Mouse (Mus musculus) lung, postnatal 0 days (tissue): ENCODE measurements at regions not wholly inside any gene's neighbourhood (a gene's known extent, or its start where the extent isn't known, plus 50 kb on each side); places are given as distances from the start of the nearest gene placed in this dataset.

Source experiments
- ATAC-seq: fragments of 200-750 bp; cut with Nextera tagmentation; 2 replicates; pipeline ENCODE4 v1.8.0; 2017; ENCODE audit warnings: moderate library complexity
- DNase-seq: peaks from one replicate; pipeline ENCODE4 v3.0.0-alpha.2; 2016; ENCODE audit warnings: low spot score
- H3K27ac ChIP-seq: fragments of 300-500 bp; sonication (generic); 2 replicates; pipeline ENCODE4 v1.5.1; 2014; ENCODE audit warnings: antibody characterized with exemption, mild to moderate bottlenecking, low read length, mixed read lengths
- H3K27me3 ChIP-seq: fragments of 300-500 bp; sonication (generic); replicated peaks from 2 replicates; pipeline ENCODE4 v1.6.1; 2014; ENCODE audit warnings: low read length, mixed read lengths; ENCODE audit not compliant: insufficient read depth
- H3K36me3 ChIP-seq: fragments of 300-500 bp; sonication (generic); 2 replicates; pipeline ENCODE4 v1.6.1; 2014; ENCODE audit warnings: low read length, mixed read lengths; ENCODE audit not compliant: insufficient read depth
- H3K4me1 ChIP-seq: fragments of 300-500 bp; sonication (generic); 2 replicates; pipeline ENCODE4 v1.6.1; 2014; ENCODE audit warnings: antibody characterized with exemption, low read depth, low read length, mixed read lengths; ENCODE audit not compliant: insufficient read depth
- H3K4me2 ChIP-seq: fragments of 300-500 bp; sonication (generic); replicated peaks from 2 replicates; pipeline ENCODE4 v1.6.1; 2014; ENCODE audit warnings: low read depth, mild to moderate bottlenecking, low read length, moderate library complexity, mixed read lengths
- H3K4me3 ChIP-seq: fragments of 300-500 bp; sonication (generic); 2 replicates; pipeline ENCODE4 v1.5.1; 2014; ENCODE audit warnings: low read depth, low read length
- H3K9ac ChIP-seq: fragments of 300-500 bp; sonication (generic); replicated peaks from 2 replicates; pipeline ENCODE4 v1.6.1; 2014; ENCODE audit warnings: low read depth, mild to moderate bottlenecking
- H3K9me3 ChIP-seq: fragments of 300-500 bp; sonication (generic); 2 replicates; pipeline ENCODE4 v1.6.1; 2016; ENCODE audit warnings: low read length, mixed read lengths
- CTCF ChIP-seq: IDR thresholded peaks from 2 replicates; pipeline ENCODE4 v1.5.1; 2016; ENCODE audit warnings: antibody characterized with exemption, mild to moderate bottlenecking
- EP300 ChIP-seq: IDR thresholded peaks from 2 replicates; pipeline ENCODE4 v1.6.1; 2016; ENCODE audit warnings: antibody characterized with exemption, mild to moderate bottlenecking, control low read depth
- WGBS: fragments of 180-500 bp; shearing (Covaris S2); extraction: QIAGEN DNeasy Blood & Tissue Kit; methylation state at CpG from one replicate; pipeline ENCODE4 v1.1.7; 2014; 5-methylcytosine and 5-hydroxymethylcytosine counted together

GRCm38 (mm10) chr8:115448367-115448766 is 259.2 kb downstream of the Maf start:
- Histone ChIP-seq H3K4me3 (no peak overlapping the region), H3K9ac (no peak overlapping the region), H3K4me1 (no peaks in the 10 kb centered on the region), H3K9me3 (no peaks in the 10 kb centered on the region), H3K27me3 (no peaks in the 10 kb centered on the region), H3K36me3 (no peaks in the 10 kb centered on the region), H3K4me2 (no peak overlapping the region), H3K27ac (no peak overlapping the region)
- no peak for TF ChIP-seq EP300
- DNase-seq: no peak
- ATAC-seq: no peak
- 76% methylated on average over 3 of the region's 3 CpGs for WGBS

DNA sequence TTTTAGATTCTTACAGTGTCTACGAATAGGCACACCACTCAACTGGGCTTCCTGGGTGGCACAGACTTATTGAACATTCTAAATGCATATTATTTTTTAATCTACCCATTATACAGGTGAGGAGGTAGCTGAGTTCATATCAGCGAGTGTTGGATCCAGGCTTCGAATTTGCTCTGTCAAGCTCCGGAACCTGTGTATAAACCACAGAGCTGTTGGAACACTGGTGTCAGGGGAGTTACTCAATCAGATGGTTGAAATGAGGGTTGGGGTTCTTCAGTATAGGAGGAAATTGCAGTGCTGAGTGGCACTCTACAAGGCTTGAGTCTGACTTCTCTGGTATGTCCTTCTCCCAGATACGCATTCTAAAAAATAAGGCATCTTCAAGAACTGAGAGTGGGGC is 263.1 kb downstream of the Maf start:
- ATAC-seq: no peak
- DNase-seq: no peak
- Histone ChIP-seq H3K36me3 (no peaks in the 10 kb centered on the region), H3K27ac (no peak overlapping the region), H3K4me3 (no peak overlapping the region), H3K4me2 (no peak overlapping the region), H3K9me3 (no peaks in the 10 kb centered on the region), H3K27me3 (no peaks in the 10 kb centered on the region), H3K9ac (no peak overlapping the region), H3K4me1 (no peaks in the 10 kb centered on the region)
- WGBS: 86% methylated on average over 5 of the region's 5 CpGs
- TF ChIP-seq CTCF: no peak
- no peak for TF ChIP-seq EP300

- 85% methylated on average over 6 of the region's 6 CpGs for WGBS
- DNase-seq: no peak
- no peak overlapping the region for H3K4me3 ChIP-seq
- TF ChIP-seq CTCF (no peak), EP300 (no peak)
- ATAC-seq: no peak
- H3K27ac ChIP-seq: no peak overlapping the region
- no peaks in the 10 kb centered on the region for H3K36me3 ChIP-seq
- H3K9me3 ChIP-seq: no peaks in the 10 kb centered on the region
- H3K9ac ChIP-seq: no peak overlapping the region
- no peak overlapping the region for H3K4me2 ChIP-seq
- no peaks in the 10 kb centered on the region for H3K27me3 ChIP-seq
- H3K4me1 ChIP-seq: no peaks in the 10 kb centered on the region
These were observed 265.5 kb downstream of the Maf start for GRCm38 (mm10) chr8:115441943-115442550.

DNA sequence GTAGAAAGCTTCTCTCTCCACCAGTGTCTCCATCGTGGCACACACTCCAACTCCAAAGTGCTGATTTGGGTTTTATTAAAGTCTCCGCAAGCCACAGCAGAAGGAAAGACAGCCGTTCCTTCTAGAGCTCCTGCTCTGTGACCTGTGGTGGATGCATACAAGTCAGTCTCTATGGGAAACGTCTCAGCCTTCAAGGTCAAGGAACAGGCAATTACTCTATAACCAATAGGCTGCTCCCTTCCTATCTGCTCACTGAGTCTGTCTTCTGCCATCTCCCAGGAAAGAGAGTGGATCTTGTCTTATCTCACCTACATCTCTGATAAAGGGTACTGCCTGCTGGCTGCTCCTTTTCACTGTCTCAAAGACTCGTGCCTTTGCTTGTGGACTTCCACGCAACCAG is 266.3 kb downstream of the Maf start:
- DNase-seq: no peak
- Histone ChIP-seq H3K9ac (no peak overlapping the region), H3K36me3 (no peaks in the 10 kb centered on the region), H3K4me3 (no peak overlapping the region), H3K4me1 (no peaks in the 10 kb centered on the region), H3K27me3 (no peaks in the 10 kb centered on the region), H3K4me2 (no peak overlapping the region), H3K9me3 (no peaks in the 10 kb centered on the region), H3K27ac (no peak overlapping the region)
- ATAC-seq: no peak
- TF ChIP-seq CTCF: no peak
- no peak for TF ChIP-seq EP300
- WGBS: 51% methylated on average over 6 of the region's 6 CpGs

DNA sequence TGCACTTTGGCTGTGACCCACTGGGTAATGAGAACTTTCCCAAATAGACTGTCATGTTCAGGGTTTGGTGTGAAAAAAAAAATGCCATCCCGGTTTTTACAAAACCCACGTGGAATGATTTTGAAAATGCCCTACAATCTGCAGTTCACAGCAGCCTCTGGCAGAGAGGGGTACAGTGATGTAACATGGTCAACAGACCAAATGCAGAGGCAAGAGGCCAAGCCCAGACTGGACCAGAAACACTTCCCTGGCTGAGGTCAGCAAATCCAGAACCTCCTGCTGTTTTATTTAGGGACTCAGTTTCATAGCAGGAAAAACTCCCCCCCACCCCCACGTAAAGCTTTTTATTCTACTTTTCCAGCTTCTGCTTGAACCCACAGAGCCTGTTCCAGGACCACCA is 267.4 kb downstream of the Maf start:
- no peaks in the 10 kb centered on the region for H3K4me1 ChIP-seq
- no peak for ATAC-seq
- H3K4me2 ChIP-seq: no peak overlapping the region
- no peak for DNase-seq
- WGBS: 67% methylated on average over 3 of the region's 3 CpGs
- H3K9me3 ChIP-seq: no peaks in the 10 kb centered on the region
- TF ChIP-seq CTCF: no peak
- TF ChIP-seq EP300: no peak
- H3K27me3 ChIP-seq: no peaks in the 10 kb centered on the region
- no peak overlapping the region for H3K4me3 ChIP-seq
- H3K36me3 ChIP-seq: no peaks in the 10 kb centered on the region
- H3K9ac ChIP-seq: no peak overlapping the region
- no peak overlapping the region for H3K27ac ChIP-seq

GRCm38 (mm10) chr8:115439512-115439911 is 268.1 kb downstream of the Maf start:
- no peak overlapping the region for H3K4me3 ChIP-seq
- no peaks in the 10 kb centered on the region for H3K27me3 ChIP-seq
- H3K9ac ChIP-seq: no peak overlapping the region
- no peak overlapping the region for H3K27ac ChIP-seq
- ATAC-seq (no peak), DNase-seq (no peak)
- H3K4me1 ChIP-seq: no peaks in the 10 kb centered on the region
- 66% methylated on average over 5 of the region's 5 CpGs for WGBS
- TF ChIP-seq EP300 (no peak), CTCF (no peak)
- H3K36me3 ChIP-seq: no peaks in the 10 kb centered on the region
- no peak overlapping the region for H3K4me2 ChIP-seq
- no peaks in the 10 kb centered on the region for H3K9me3 ChIP-seq

- DNase-seq: no peak
- Histone ChIP-seq H3K27me3 (no peaks in the 10 kb centered on the region), H3K4me1 (no peaks in the 10 kb centered on the region), H3K9me3 (no peaks in the 10 kb centered on the region), H3K36me3 (no peaks in the 10 kb centered on the region), H3K9ac (no peak overlapping the region), H3K4me2 (no peak overlapping the region), H3K4me3 (no peak overlapping the region), H3K27ac (no peak overlapping the region)
- WGBS: 82% methylated on average over 9 of the region's 9 CpGs
- no peak for ATAC-seq
- TF ChIP-seq CTCF: no peak
- no peak for TF ChIP-seq EP300
These were observed 269.6 kb downstream of the Maf start for GRCm38 (mm10) chr8:115437956-115438355.
